Mouse (Mus musculus) kidney, adult 2 months (tissue): ENCODE results near the gene Pkig. TPM values are rescaled to one million over a fixed set of nuclear protein-coding genes. Genes with fewer than 3 reads are reported as not detected.
A peak's percentile ranks its signal among the peaks of the same experiment; 100 is the strongest.
"Not testable (repeated sequence)": the region's sequence is repeated elsewhere in the genome, so short reads cannot be mapped to it uniquely, and the experiment has no call there.

Source experiments
- DNase-seq: peaks from one replicate; pipeline ENCODE4 v3.0.0; 2021
- H3K27ac ChIP-seq: fragments of 200-500 bp; 2 replicates; pipeline ENCODE4 v1.5.1; 2012; ENCODE audit warnings: low read depth, low read length, control low read depth, inconsistent platforms; ENCODE audit not compliant: insufficient read depth
- H3K27me3 ChIP-seq: fragments of 200-500 bp; replicated peaks from 2 replicates; pipeline ENCODE4 v1.6.1; 2012; ENCODE audit warnings: mild to moderate bottlenecking, moderate library complexity, low read length, inconsistent platforms; ENCODE audit not compliant: control insufficient read depth, insufficient read depth
- H3K36me3 ChIP-seq: fragments of 200-500 bp; 2 replicates; pipeline ENCODE4 v1.6.1; 2012; ENCODE audit warnings: mild to moderate bottlenecking, moderate library complexity, low read length, inconsistent platforms; ENCODE audit not compliant: control insufficient read depth, insufficient read depth
- H3K4me1 ChIP-seq: fragments of 200-500 bp; 2 replicates; pipeline ENCODE4 v1.6.1; 2011; ENCODE audit warnings: low read length; ENCODE audit not compliant: control insufficient read depth, insufficient read depth
- H3K4me3 ChIP-seq: fragments of 200-500 bp; 2 replicates; pipeline ENCODE4 v1.5.1; 2011; ENCODE audit warnings: mild to moderate bottlenecking, low read depth, low read length, control low read depth; ENCODE audit not compliant: insufficient read depth
- CTCF ChIP-seq: fragments of 200-500 bp; conservative IDR thresholded peaks from 2 replicates; pipeline ENCODE4 v1.5.1; 2011; ENCODE audit warnings: low read depth, mild to moderate bottlenecking, control low read depth, low read length, moderate library complexity, mixed read lengths; ENCODE audit not compliant: insufficient read depth, insufficient read length
- POLR2A ChIP-seq: fragments of 200-500 bp; IDR thresholded peaks from one replicate; pipeline ENCODE4 v1.6.1; 2011; ENCODE audit warnings: low read depth, low read length, control low read depth
- WGBS: fragments of 180-500 bp; shearing (Covaris S2); methylation state at CpG from one replicate; pipeline ENCODE4 v1.1.7; 2018; 5-methylcytosine and 5-hydroxymethylcytosine counted together
- polyA plus RNA-seq: library from polyadenylated mRNA; depleted of rRNA; stranded (reverse); fragments of >200 nt; gene quantifications from 2 replicates; pipeline ENCODE4 v1.2.3, GENCODE M21; 2012

Gene Pkig
- polyA plus RNA-seq, 1 experiment, result 107 TPM

GRCm38 (mm10) chr2:163643576-163643971 is 14.6 kb upstream of the Pkig start:
- Histone ChIP-seq H3K27me3 (no peaks in the 10 kb centered on the region), H3K36me3 (no peaks in the 10 kb centered on the region; the same call in 1 of the 2 replicates), H3K27ac (peak overlapping the region; percentile 97), H3K4me1 (peaks cover 12% of the 10 kb centered on the region), H3K4me3 (peak overlapping the region; percentile 72)
- TF ChIP-seq POLR2A, result no peak
- TF ChIP-seq CTCF, result no peak
- 17% methylated on average over 2 of the region's 2 CpGs for WGBS
- DNase-seq, result no peak

- TF ChIP-seq CTCF (no peak), POLR2A (no peak)
- Histone ChIP-seq H3K4me1 (peaks cover 10% of the 10 kb centered on the region), H3K27ac (peak overlapping the region; percentile 97), H3K4me3 (peak overlapping the region; percentile 72), H3K27me3 (no peaks in the 10 kb centered on the region), H3K36me3 (no peaks in the 10 kb centered on the region; the same call in 1 of the 2 replicates)
- DNase-seq, result no peak
- 2% methylated on average over 4 of the region's 4 CpGs for WGBS
These were observed 14.1 kb upstream of the Pkig start for GRCm38 (mm10) chr2:163644047-163644446.

GRCm38 (mm10) chr2:163644575-163645385 is 13.4 kb upstream of the Pkig start, which contains the start of gene Serinc3:
TSS of gene Serinc3 (minus strand) at chr2:163645131.
- Histone ChIP-seq H3K4me1 (peaks cover 7% of the 10 kb centered on the region; the same call in 1 of the 2 replicates), H3K36me3 (no peaks in the 10 kb centered on the region; the same call in 1 of the 2 replicates), H3K27me3 (no peaks in the 10 kb centered on the region), H3K27ac (peak within 1 kb of the TSS; percentile 97), H3K4me3 (peak within 1 kb of the TSS; percentile 72)
- under 1% methylated on average over 74 of the region's 74 CpGs for WGBS
- TF ChIP-seq POLR2A, result peak; percentile 93
- TF ChIP-seq CTCF, result peak; percentile 59
- peak; percentile 99 for DNase-seq

GRCm38 (mm10) chr2:163645700-163646460 is 12.3 kb upstream of the Pkig start:
- no peaks in the 10 kb centered on the region; the same call in 1 of the 2 replicates for H3K36me3 ChIP-seq
- H3K4me1 ChIP-seq, result peaks cover 5% of the 10 kb centered on the region; the same call in 1 of the 2 replicates
- no peak for TF ChIP-seq CTCF
- TF ChIP-seq POLR2A, result no peak
- DNase-seq, result no peak
- 76% methylated on average over 11 of the region's 11 CpGs for WGBS
- H3K27me3 ChIP-seq, result no peaks in the 10 kb centered on the region
- H3K27ac ChIP-seq, result no peak overlapping the region; the same call in 1 of the 2 replicates
- no peak overlapping the region for H3K4me3 ChIP-seq

GRCm38 (mm10) chr2:163646461-163647080 is 11.6 kb upstream of the Pkig start:
- no peaks in the 10 kb centered on the region for H3K27me3 ChIP-seq

GRCm38 (mm10) chr2:163655699-163656098 is 2.5 kb upstream of the Pkig start:
- not testable (repeated sequence) for H3K4me3 ChIP-seq, DNase-seq, H3K27ac ChIP-seq, H3K27me3 ChIP-seq, H3K36me3 ChIP-seq
- WGBS, result 98% methylated on average over 9 of the region's 12 CpGs
- peaks cover 14% of the 10 kb centered on the region for H3K4me1 ChIP-seq

More at GRCm38 (mm10) chr2:163646461-163647080, 11.6 kb upstream of the Pkig start:
- Histone ChIP-seq H3K36me3 (no peaks in the 10 kb centered on the region; the same call in 1 of the 2 replicates), H3K27ac (no peak overlapping the region), H3K4me3 (no peak overlapping the region), H3K4me1 (peaks cover 4% of the 10 kb centered on the region; the same call in 1 of the 2 replicates)
- no peak for DNase-seq
- 89% methylated on average over 5 of the region's 5 CpGs for WGBS
- TF ChIP-seq CTCF (no peak), POLR2A (no peak)
